Mouse (Mus musculus) testis, postnatal 14 days (tissue): ENCODE measurements at regions not wholly inside any gene's neighbourhood (a gene's known extent, or its start where the extent isn't known, plus 50 kb on each side); places are given as distances from the start of the nearest gene placed in this dataset.

ENCODE experiments used
- DNase-seq: peaks from one replicate; pipeline ENCODE4 v3.0.0; 2021; ENCODE audit warnings: low spot score

- no peak for DNase-seq
These were observed 645.4 kb upstream of the Gm10131 start for GRCm38 (mm10) chr8:34756916-34757315.

GRCm38 (mm10) chr8:34756171-34756570 is 644.6 kb upstream of the Gm10131 start:
- DNase-seq, result no peak

GRCm38 (mm10) chr8:34755480-34755879 is 643.9 kb upstream of the Gm10131 start:
- no peak for DNase-seq

GRCm38 (mm10) chr8:34753046-34753445 is 641.5 kb upstream of the Gm10131 start:
- no peak for DNase-seq

- no peak for DNase-seq
These were observed 637.0 kb upstream of the Gm10131 start for GRCm38 (mm10) chr8:34748521-34748920.

- DNase-seq, result no peak
These were observed 634.2 kb upstream of the Gm10131 start for GRCm38 (mm10) chr8:34745706-34746105.

GRCm38 (mm10) chr8:34744682-34745081 is 633.1 kb upstream of the Gm10131 start:
- no peak for DNase-seq

GRCm38 (mm10) chr8:34744179-34744578 is 632.6 kb upstream of the Gm10131 start:
- DNase-seq, result no peak

GRCm38 (mm10) chr8:34743137-34743536 is 631.6 kb upstream of the Gm10131 start:
- DNase-seq, result no peak

GRCm38 (mm10) chr8:34740836-34741235 is 629.3 kb upstream of the Gm10131 start:
- no peak for DNase-seq

- DNase-seq, result peak; percentile 17
These were observed 628.6 kb upstream of the Gm10131 start for GRCm38 (mm10) chr8:34739836-34740804.

- no peak for DNase-seq
These were observed 624.7 kb upstream of the Gm10131 start for GRCm38 (mm10) chr8:34736214-34736613.

- no peak for DNase-seq
These were observed 623.5 kb upstream of the Gm10131 start for GRCm38 (mm10) chr8:34735006-34735405.

- DNase-seq, result no peak
These were observed 621.3 kb upstream of the Gm10131 start for GRCm38 (mm10) chr8:34732808-34733207.

- DNase-seq, result no peak
These were observed 620.8 kb upstream of the Gm10131 start for GRCm38 (mm10) chr8:34732362-34732761.

- DNase-seq, result no peak
These were observed 619.8 kb upstream of the Gm10131 start for GRCm38 (mm10) chr8:34731096-34731999.

- DNase-seq, result no peak
These were observed 618.0 kb upstream of the Gm10131 start for GRCm38 (mm10) chr8:34729585-34729984.

GRCm38 (mm10) chr8:34727699-34728098 is 616.2 kb upstream of the Gm10131 start:
- no peak for DNase-seq

GRCm38 (mm10) chr8:34726145-34726767 is 614.7 kb upstream of the Gm10131 start:
- DNase-seq, result no peak

GRCm38 (mm10) chr8:34725546-34725945 is 614.0 kb upstream of the Gm10131 start:
- DNase-seq, result no peak

GRCm38 (mm10) chr8:34709911-34710733 is 598.6 kb upstream of the Gm10131 start:
- DNase-seq, result no peak
